Mouse (Mus musculus): Measurements from ENCODE around the gene Vps13c.

- TF ChIP-seq POLR2A (IDR thresholded peaks at IDR 0.05; ENCODE audit: insufficient read depth, low read depth, low read length), result no peak
- TF ChIP-seq CTCF (IDR thresholded peaks at IDR 0.05; ENCODE audit: insufficient read depth, low read depth, low read length), result no peak
These were observed 38.0 kb upstream of the Vps13c start for GRCm38 (mm10) chr9:67802241-67802640.
